Mouse (Mus musculus): ENCODE measurements around the gene Cyp8b1. TPM values are rescaled to one million over a fixed set of nuclear protein-coding genes. Genes with fewer than 3 reads are reported as not detected.

Gene Cyp8b1
- polyA plus RNA-seq, 1 experiment from 2014 or later: not detected

GRCm38 (mm10) chr9:121934856-121935255 is 18.8 kb upstream of the Cyp8b1 start:
- WGBS: 81% methylated on average over 4 of the region's 4 CpGs
- H3K27me3 ChIP-seq (replicated peaks): no peaks in the 10 kb centered on the region

DNA sequence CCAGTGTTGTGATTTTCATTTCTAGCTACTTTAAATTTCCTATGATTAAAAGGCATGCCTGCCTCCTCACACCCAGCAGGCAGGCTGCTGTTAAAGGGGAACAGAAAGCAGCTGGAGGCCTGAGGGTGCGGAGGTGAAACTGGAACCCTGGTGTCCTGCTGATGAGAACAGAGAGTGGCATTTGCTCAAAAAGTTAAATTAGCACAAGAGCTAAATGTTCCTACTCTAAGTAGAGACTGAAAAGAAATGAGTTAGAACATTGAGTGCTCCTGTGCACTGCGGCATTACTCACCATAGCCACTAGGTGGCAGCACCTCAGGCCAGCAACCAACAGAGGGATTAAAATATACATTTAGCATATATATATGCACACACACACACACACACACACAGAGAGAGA is 12.4 kb upstream of the Cyp8b1 start:
- 29% methylated on average over 2 of the region's 2 CpGs for WGBS
- H3K27me3 ChIP-seq (replicated peaks): no peaks in the 10 kb centered on the region
- H3K4me1 ChIP-seq (replicated peaks): no peaks in the 10 kb centered on the region
- no peak overlapping the region for H3K4me3 ChIP-seq (replicated peaks)
- H3K9me3 ChIP-seq: no peaks in the 10 kb centered on the region
- H3K27ac ChIP-seq: no peak overlapping the region
- H3K36me3 ChIP-seq: no peaks in the 10 kb centered on the region
- H3K4me2 ChIP-seq (replicated peaks): no peak overlapping the region
- ATAC-seq: no peak
- no peak overlapping the region for H3K9ac ChIP-seq

More at GRCm38 (mm10) chr9:121934856-121935255, 18.8 kb upstream of the Cyp8b1 start:
- no peak overlapping the region for H3K9ac ChIP-seq
- H3K9me3 ChIP-seq: no peaks in the 10 kb centered on the region
- H3K27ac ChIP-seq: no peak overlapping the region
- no peak overlapping the region for H3K4me3 ChIP-seq (replicated peaks)
- H3K4me2 ChIP-seq (replicated peaks): no peak overlapping the region
- no peaks in the 10 kb centered on the region for H3K4me1 ChIP-seq (replicated peaks)
- H3K36me3 ChIP-seq: no peaks in the 10 kb centered on the region
- no peak for ATAC-seq

DNA sequence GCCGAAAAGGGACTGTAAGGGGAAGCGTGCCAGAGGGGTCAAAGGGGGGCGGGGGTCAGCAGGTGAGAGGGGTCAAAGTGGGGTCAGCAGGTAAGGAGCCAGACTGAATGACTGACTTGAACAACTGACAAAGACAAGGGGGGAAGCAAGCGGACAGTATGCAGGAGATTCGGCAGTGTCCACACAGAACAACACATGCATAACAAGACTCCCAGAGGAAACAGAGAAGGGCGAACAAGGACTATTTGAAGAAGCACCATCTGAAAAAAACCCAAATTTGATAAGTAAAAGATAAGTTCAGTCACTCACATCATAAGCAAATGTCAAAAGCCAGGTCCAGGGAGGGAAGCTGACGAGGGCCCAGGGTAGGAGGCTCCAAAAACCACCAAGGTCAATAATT is 11.6 kb upstream of the Cyp8b1 start:
- 76% methylated on average over 7 of the region's 7 CpGs for WGBS
- no peaks in the 10 kb centered on the region for H3K27me3 ChIP-seq (replicated peaks)
- H3K4me2 ChIP-seq (replicated peaks): no peak overlapping the region
- no peaks in the 10 kb centered on the region for H3K4me1 ChIP-seq (replicated peaks)
- H3K4me3 ChIP-seq (replicated peaks): no peak overlapping the region
- no peak overlapping the region for H3K9ac ChIP-seq
- H3K9me3 ChIP-seq: no peaks in the 10 kb centered on the region
- no peak overlapping the region for H3K27ac ChIP-seq
- ATAC-seq: no peak
- no peaks in the 10 kb centered on the region for H3K36me3 ChIP-seq

GRCm38 (mm10) chr9:121926634-121927405 is 10.7 kb upstream of the Cyp8b1 start:
- Histone ChIP-seq H3K9me3 (no peaks in the 10 kb centered on the region), H3K36me3 (no peaks in the 10 kb centered on the region), H3K27ac (no peak overlapping the region), H3K9ac (no peak overlapping the region), H3K4me2 (replicated peaks) (no peak overlapping the region), H3K27me3 (replicated peaks) (no peaks in the 10 kb centered on the region), H3K4me3 (replicated peaks) (no peak overlapping the region), H3K4me1 (replicated peaks) (no peaks in the 10 kb centered on the region)
- ATAC-seq: no peak
- WGBS: 48% methylated on average over 11 of the region's 11 CpGs

DNA sequence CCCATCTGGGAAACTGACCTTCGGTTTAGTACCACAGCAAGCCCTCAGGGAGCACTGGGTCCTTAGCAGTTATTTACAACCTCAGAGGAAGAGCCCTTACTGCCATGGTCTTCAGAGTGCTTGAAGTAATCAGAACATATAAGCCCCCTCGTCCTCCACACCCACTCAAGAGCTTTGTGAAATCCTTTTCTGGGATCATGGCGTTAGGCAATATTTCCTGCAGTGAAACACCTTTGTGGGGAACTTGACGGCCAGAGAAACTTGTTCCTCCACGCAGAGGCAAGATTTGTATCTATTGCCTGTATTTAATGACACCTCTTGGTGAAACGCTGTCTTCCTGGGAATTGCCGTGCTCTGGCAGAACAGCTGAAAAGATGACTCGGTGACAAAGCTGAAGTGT is 9.9 kb upstream of the Cyp8b1 start:
- Histone ChIP-seq H3K4me2 (replicated peaks) (no peak overlapping the region), H3K27ac (no peak overlapping the region), H3K9ac (no peak overlapping the region), H3K36me3 (no peaks in the 10 kb centered on the region), H3K27me3 (replicated peaks) (no peaks in the 10 kb centered on the region), H3K9me3 (no peaks in the 10 kb centered on the region), H3K4me3 (replicated peaks) (no peak overlapping the region), H3K4me1 (replicated peaks) (no peaks in the 10 kb centered on the region)
- WGBS: 58% methylated on average over 8 of the region's 8 CpGs
- no peak for ATAC-seq

DNA sequence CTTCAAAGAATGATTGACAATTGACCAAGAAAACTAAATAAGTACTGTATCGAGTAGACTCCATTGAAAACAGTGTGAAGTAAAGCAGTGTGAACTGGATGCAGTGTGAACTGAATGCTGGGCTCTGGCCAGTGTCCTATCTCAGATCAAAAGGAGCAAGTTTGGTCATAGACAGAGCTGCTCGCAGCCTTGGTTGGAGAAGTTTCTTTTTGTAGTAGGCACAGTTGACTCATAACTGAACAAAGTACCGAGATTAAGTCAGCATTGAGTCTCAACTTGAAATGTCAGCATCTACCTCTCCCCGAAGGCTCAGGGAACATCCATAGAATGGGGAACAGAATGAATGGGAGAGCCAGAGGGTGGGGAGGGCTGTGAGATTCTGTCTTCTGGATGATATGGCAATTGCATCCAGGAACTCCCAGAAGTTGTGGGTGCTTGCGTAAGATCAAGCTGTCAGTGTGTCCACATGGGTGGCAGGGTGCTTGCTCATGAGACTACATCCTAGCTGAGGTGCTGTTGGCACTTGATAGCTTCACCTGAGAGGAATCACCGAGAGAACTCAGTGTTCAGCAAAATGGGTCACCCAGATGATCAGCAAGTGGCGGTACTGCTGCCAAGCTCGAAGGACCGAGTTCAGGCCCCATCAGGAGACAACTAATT is 8.9 kb upstream of the Cyp8b1 start:
- Histone ChIP-seq H3K27me3 (replicated peaks) (no peaks in the 10 kb centered on the region), H3K9ac (no peak overlapping the region), H3K4me2 (replicated peaks) (no peak overlapping the region), H3K36me3 (no peaks in the 10 kb centered on the region), H3K9me3 (no peaks in the 10 kb centered on the region), H3K4me3 (replicated peaks) (no peak overlapping the region), H3K4me1 (replicated peaks) (no peaks in the 10 kb centered on the region), H3K27ac (no peak overlapping the region)
- ATAC-seq: no peak
- 90% methylated on average over 9 of the region's 9 CpGs for WGBS

DNA sequence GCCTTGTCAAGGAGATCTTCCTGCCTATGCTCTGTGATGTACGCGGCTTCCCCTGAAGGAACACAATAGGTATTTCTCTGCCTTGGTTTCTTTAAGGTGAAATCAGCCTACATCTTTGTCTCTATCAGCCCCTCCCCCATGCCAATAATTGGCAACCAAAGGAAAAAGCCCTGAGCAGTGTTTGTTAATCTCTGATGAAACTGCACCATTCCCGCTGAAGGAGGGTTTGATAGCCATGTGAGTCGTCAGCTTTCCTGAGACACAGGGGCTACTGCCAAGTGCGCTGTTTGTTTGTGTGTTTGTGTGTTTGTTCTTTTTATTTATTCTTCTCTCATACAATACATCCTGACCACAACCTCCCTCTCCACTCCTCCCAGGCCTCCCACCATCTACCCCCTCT is 7.8 kb upstream of the Cyp8b1 start:
- H3K36me3 ChIP-seq: no peaks in the 10 kb centered on the region
- no peak overlapping the region for H3K9ac ChIP-seq
- WGBS: 76% methylated on average over 5 of the region's 5 CpGs
- ATAC-seq: no peak
- H3K4me1 ChIP-seq (replicated peaks): no peaks in the 10 kb centered on the region
- H3K9me3 ChIP-seq: no peaks in the 10 kb centered on the region
- H3K27ac ChIP-seq: no peak overlapping the region
- no peak overlapping the region for H3K4me3 ChIP-seq (replicated peaks)
- H3K4me2 ChIP-seq (replicated peaks): no peak overlapping the region
- H3K27me3 ChIP-seq (replicated peaks): no peaks in the 10 kb centered on the region

DNA sequence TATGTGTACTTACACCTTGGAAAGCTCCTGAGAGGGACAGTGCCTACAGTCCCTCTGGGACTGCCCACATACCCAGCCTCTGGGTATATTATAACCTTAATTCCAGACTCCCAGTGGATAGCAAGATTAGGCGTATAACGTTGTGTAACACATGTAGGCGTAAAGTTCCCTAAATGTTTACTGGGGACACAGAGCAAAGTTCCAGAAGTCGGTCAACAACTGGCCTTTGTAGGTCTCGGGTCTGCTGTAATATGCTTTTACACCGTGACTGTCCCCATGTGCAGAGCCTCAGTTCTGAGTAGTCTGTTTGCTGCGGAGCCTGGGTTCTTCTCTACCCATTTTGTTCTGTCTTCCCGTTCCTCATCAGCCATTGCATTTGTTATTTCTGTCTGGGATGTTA is 7.3 kb upstream of the Cyp8b1 start:
- H3K27me3 ChIP-seq (replicated peaks): no peaks in the 10 kb centered on the region
- H3K9ac ChIP-seq: no peak overlapping the region
- no peak overlapping the region for H3K4me3 ChIP-seq (replicated peaks)
- WGBS: 79% methylated on average over 8 of the region's 8 CpGs
- H3K4me1 ChIP-seq (replicated peaks): no peaks in the 10 kb centered on the region
- no peaks in the 10 kb centered on the region for H3K36me3 ChIP-seq
- H3K27ac ChIP-seq: no peak overlapping the region
- no peak for ATAC-seq
- H3K4me2 ChIP-seq (replicated peaks): no peak overlapping the region
- H3K9me3 ChIP-seq: no peaks in the 10 kb centered on the region

GRCm38 (mm10) chr9:121919027-121919501 is 3.0 kb upstream of the Cyp8b1 start:
- Histone ChIP-seq H3K4me1 (replicated peaks) (no peaks in the 10 kb centered on the region), H3K36me3 (no peaks in the 10 kb centered on the region), H3K4me2 (replicated peaks) (no peak overlapping the region), H3K27ac (no peak overlapping the region), H3K27me3 (replicated peaks) (no peaks in the 10 kb centered on the region), H3K9ac (no peak overlapping the region), H3K4me3 (replicated peaks) (no peak overlapping the region), H3K9me3 (no peaks in the 10 kb centered on the region)
- 76% methylated on average over 10 of the region's 10 CpGs for WGBS
- 0 out of 2 replicates have a peak, but pooled peaks have one; percentile 41 for ATAC-seq

DNA sequence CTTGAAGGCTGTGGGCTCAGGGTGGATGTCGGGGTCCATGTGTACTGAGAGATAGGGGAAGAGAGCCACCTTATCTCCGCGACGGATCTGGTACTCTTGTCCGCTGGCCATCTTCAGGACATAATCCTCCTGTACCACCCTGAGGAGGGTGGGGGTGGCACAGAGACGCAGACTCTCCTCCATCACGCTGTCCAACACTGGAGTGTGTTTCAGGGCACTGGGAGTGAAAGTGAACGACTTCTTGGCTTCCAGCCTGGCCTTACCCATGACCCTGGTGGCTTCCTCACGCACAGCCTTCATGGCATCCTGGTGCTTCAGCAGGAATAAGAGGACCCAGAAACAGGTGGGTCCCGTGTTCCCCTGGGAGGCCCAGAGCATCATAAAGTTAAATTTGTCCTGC is 1.0 kb downstream of the Cyp8b1 start:
- Histone ChIP-seq H3K9ac (no peak overlapping the region), H3K27ac (no peak overlapping the region), H3K9me3 (no peaks in the 10 kb centered on the region), H3K36me3 (no peaks in the 10 kb centered on the region), H3K4me2 (replicated peaks) (no peak overlapping the region), H3K4me1 (replicated peaks) (no peaks in the 10 kb centered on the region), H3K4me3 (replicated peaks) (no peak overlapping the region), H3K27me3 (replicated peaks) (no peaks in the 10 kb centered on the region)
- 90% methylated on average over 10 of the region's 10 CpGs for WGBS
- no peak for ATAC-seq

DNA sequence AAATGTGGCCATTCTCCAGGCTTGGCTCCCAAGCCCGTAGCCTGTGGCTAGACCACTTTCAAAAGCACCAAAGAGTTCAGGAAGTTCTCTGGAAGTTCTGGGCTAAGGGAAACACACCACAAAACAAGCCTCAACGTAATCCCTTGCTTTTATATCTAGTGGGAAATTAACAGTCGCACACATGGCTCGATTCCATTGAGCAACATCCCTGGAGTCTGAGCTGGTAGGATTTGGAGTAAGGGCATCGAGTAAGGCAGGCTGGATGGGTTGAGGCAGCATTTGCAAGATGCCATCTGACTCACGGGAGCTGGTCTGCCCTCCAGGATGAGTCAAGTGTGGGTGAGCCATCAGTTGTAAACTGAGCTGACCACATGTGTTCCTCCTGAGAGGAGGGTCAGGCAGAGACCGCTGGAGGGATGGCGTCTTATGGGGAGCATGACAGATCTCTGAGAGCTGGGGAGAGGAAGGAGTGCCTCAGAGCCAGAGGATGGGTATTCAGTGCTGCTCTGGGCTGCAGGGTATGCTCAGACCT is 1.8 kb downstream of the Cyp8b1 start:
- 77% methylated on average over 8 of the region's 8 CpGs for WGBS
- H3K4me2 ChIP-seq (replicated peaks): no peak overlapping the region

GRCm38 (mm10) chr9:121912786-121913185 is 3.3 kb downstream of the Cyp8b1 start:
- no peaks in the 10 kb centered on the region for H3K9me3 ChIP-seq
- no peak overlapping the region for H3K4me3 ChIP-seq (replicated peaks)
- H3K4me1 ChIP-seq (replicated peaks): no peaks in the 10 kb centered on the region
- H3K4me2 ChIP-seq (replicated peaks): no peak overlapping the region
- H3K36me3 ChIP-seq: no peaks in the 10 kb centered on the region
- WGBS: 92% methylated on average over 4 of the region's 4 CpGs
- ATAC-seq: no peak
- H3K27ac ChIP-seq: no peak overlapping the region
- H3K27me3 ChIP-seq (replicated peaks): no peaks in the 10 kb centered on the region
- no peak overlapping the region for H3K9ac ChIP-seq

More for the DNA sequence above, 1.8 kb downstream of the Cyp8b1 start:
- H3K27me3 ChIP-seq (replicated peaks): no peaks in the 10 kb centered on the region
- no peaks in the 10 kb centered on the region for H3K4me1 ChIP-seq (replicated peaks)
- no peak overlapping the region for H3K4me3 ChIP-seq (replicated peaks)
- no peaks in the 10 kb centered on the region for H3K9me3 ChIP-seq
- H3K36me3 ChIP-seq: no peaks in the 10 kb centered on the region
- no peak overlapping the region for H3K9ac ChIP-seq
- no peak overlapping the region for H3K27ac ChIP-seq
- no peak for ATAC-seq

Data from intestine, embryonic 15.5 days (tissue).